Mouse (Mus musculus) CH12.LX (cell line): ENCODE data around the gene Myoc. TPM values are rescaled to one million over a fixed set of nuclear protein-coding genes. Genes with fewer than 3 reads are reported as not detected.

ENCODE experiments used
- DNase-seq: peaks from one replicate; pipeline ENCODE4 v3.0.0-alpha.2; 2013; ENCODE audit errors: extremely low read depth
- H3K27ac ChIP-seq: 2 replicates; pipeline ENCODE4 v1.5.1; 2012; ENCODE audit warnings: low read depth, mild to moderate bottlenecking, control low read depth, moderate library complexity; ENCODE audit not compliant: insufficient read depth
- H3K27me3 ChIP-seq: replicated peaks from 2 replicates; pipeline ENCODE3; 2012; ENCODE audit warnings: inconsistent platforms
- H3K36me3 ChIP-seq, 2 experiments: replicated peaks in 1 of 2; 2 replicates each; pipeline versions ENCODE3 to v1.6.1; 2012; ENCODE audit warnings: inconsistent platforms in 1 of 2, low read length in 1 of 2, mild to moderate bottlenecking in 1 of 2, mixed read lengths in 1 of 2, moderate library complexity in 1 of 2; ENCODE audit not compliant: control insufficient read depth in 1 of 2, insufficient read depth in 1 of 2
- H3K4me1 ChIP-seq, 2 experiments: 2 replicates each; pipeline ENCODE4 v1.6.1; 2012; ENCODE audit warnings: inconsistent platforms in 1 of 2, moderate library complexity in 1 of 2; ENCODE audit not compliant: insufficient read depth in 2 of 2, control insufficient read depth in 1 of 2
- H3K4me2 ChIP-seq: 2 replicates; pipeline ENCODE4 v1.6.1; 2012; ENCODE audit warnings: low read depth, mild to moderate bottlenecking, control low read depth; ENCODE audit not compliant: poor library complexity, insufficient read depth, severe bottlenecking
- H3K4me3 ChIP-seq, 3 experiments: fragments of 150-350 bp in 1 of 3; sonication (generic) in 1 of 3; replicated peaks in 1 of 3; 2 replicates each; pipeline versions ENCODE3 to v1.5.1; 2011 to 2012; ENCODE audit warnings: low read depth in 2 of 3, low read length in 2 of 3, mild to moderate bottlenecking in 2 of 3, moderate library complexity in 2 of 3, control low read depth in 1 of 3, improper control_type of control experiment in 1 of 3, inconsistent platforms in 1 of 3, mixed read lengths in 1 of 3; ENCODE audit not compliant: poor library complexity in 1 of 3
- H3K79me2 ChIP-seq: replicated peaks from 2 replicates; pipeline ENCODE4 v1.6.1; 2012; ENCODE audit warnings: mild to moderate bottlenecking, moderate library complexity; ENCODE audit not compliant: control insufficient read depth, poor library complexity, insufficient read depth, severe bottlenecking; ENCODE audit errors: extremely low read depth
- H3K9ac ChIP-seq: 2 replicates; pipeline ENCODE4 v1.6.1; 2012; ENCODE audit warnings: low read depth, mild to moderate bottlenecking, control low read depth, moderate library complexity; ENCODE audit not compliant: insufficient read depth
- H3K9me3 ChIP-seq: replicated peaks from 2 replicates; pipeline ENCODE3; 2012; ENCODE audit warnings: low read length, inconsistent platforms, mixed read lengths
- BHLHE40 ChIP-seq: IDR thresholded peaks from 2 replicates; pipeline ENCODE4 v1.6.1; 2011; ENCODE audit warnings: mild to moderate bottlenecking, low read depth, low read length, improper control_type of control experiment
- E2F4 ChIP-seq: IDR thresholded peaks from 2 replicates; pipeline ENCODE4 v1.6.1; 2011; ENCODE audit warnings: low read depth, low read length, improper control_type of control experiment; ENCODE audit not compliant: insufficient replicate concordance
- ELF1 ChIP-seq: IDR thresholded peaks from 2 replicates; pipeline ENCODE4 v1.6.1; 2014; ENCODE audit warnings: low read depth, mild to moderate bottlenecking, inconsistent platforms, low read length, improper control_type of control experiment
- ETS1 ChIP-seq: conservative IDR thresholded peaks from 2 replicates; pipeline ENCODE4 v1.6.1; 2012; ENCODE audit warnings: low read depth, mild to moderate bottlenecking, inconsistent platforms, low read length, improper control_type of control experiment, moderate library complexity
- MAFK ChIP-seq: IDR thresholded peaks from 2 replicates; pipeline ENCODE4 v1.6.1; 2011; ENCODE audit warnings: low read length, improper control_type of control experiment; ENCODE audit not compliant: insufficient replicate concordance
- MAX ChIP-seq: IDR thresholded peaks from 2 replicates; pipeline ENCODE4 v1.6.1; 2011; ENCODE audit warnings: low read length, improper control_type of control experiment
- MEF2A ChIP-seq: IDR thresholded peaks from 2 replicates; pipeline ENCODE4 v1.6.1; 2014; ENCODE audit warnings: low read depth, mild to moderate bottlenecking, inconsistent platforms, low read length, improper control_type of control experiment, borderline replicate concordance
- MYC ChIP-seq: IDR thresholded peaks from 2 replicates; pipeline ENCODE4 v1.6.1; 2011; ENCODE audit warnings: low read depth, mild to moderate bottlenecking, improper control_type of control experiment, low read length
- NELFE ChIP-seq: IDR thresholded peaks from 2 replicates; pipeline ENCODE4 v1.6.1; 2011; ENCODE audit warnings: low read depth, low read length, improper control_type of control experiment
- NRF1 ChIP-seq: IDR thresholded peaks from 2 replicates; pipeline ENCODE4 v1.6.1; 2014; ENCODE audit warnings: low read depth, mild to moderate bottlenecking, inconsistent platforms, low read length, improper control_type of control experiment, moderate library complexity
- PAX5 ChIP-seq: IDR thresholded peaks from 2 replicates; pipeline ENCODE4 v1.6.1; 2012; ENCODE audit warnings: low read length, inconsistent platforms, mixed read lengths
- POLR2A ChIP-seq: IDR thresholded peaks from 2 replicates; pipeline ENCODE4 v1.6.1; 2011; ENCODE audit warnings: low read depth, mild to moderate bottlenecking, improper control_type of control experiment, low read length
- POLR2AphosphoS2 ChIP-seq: IDR thresholded peaks from 2 replicates; pipeline ENCODE4 v1.6.1; 2011; ENCODE audit warnings: low read depth, low read length, improper control_type of control experiment
- RCOR1 ChIP-seq: conservative IDR thresholded peaks from 2 replicates; pipeline ENCODE4 v1.6.1; 2012; ENCODE audit warnings: low read depth, mild to moderate bottlenecking, inconsistent platforms, low read length, improper control_type of control experiment
- TBP ChIP-seq: conservative IDR thresholded peaks from 2 replicates; pipeline ENCODE4 v1.6.1; 2011; ENCODE audit warnings: low read depth, low read length, improper control_type of control experiment
- USF1 ChIP-seq: IDR thresholded peaks from 2 replicates; pipeline ENCODE4 v1.6.1; 2014; ENCODE audit warnings: low read depth, mild to moderate bottlenecking, inconsistent platforms, low read length, improper control_type of control experiment
- USF2 ChIP-seq: conservative IDR thresholded peaks from 2 replicates; pipeline ENCODE4 v1.6.1; 2011; ENCODE audit warnings: low read depth, low read length, improper control_type of control experiment
- ZMIZ1 ChIP-seq: IDR thresholded peaks from 2 replicates; pipeline ENCODE4 v1.6.1; 2012; ENCODE audit warnings: low read depth, mild to moderate bottlenecking, inconsistent platforms, low read length, improper control_type of control experiment
- ZNF384 ChIP-seq: IDR thresholded peaks from 2 replicates; pipeline ENCODE4 v1.6.1; 2012; ENCODE audit warnings: low read depth, low read length, improper control_type of control experiment, inconsistent platforms
- dilution Hi-C: fragments of 300-500 bp; cut with MboI; formaldehyde crosslinking; loops from 2 replicates; pipeline ENCODE4 v1.14.3; 2020; ENCODE audit warnings: low sequenced_read_pairs; ENCODE audit not compliant: extremely low pct_unique_long_range_greater_than_20kb, extremely low pct_ligation_motif_present
- in situ Hi-C: fragments of 300-500 bp; cut with MboI; formaldehyde crosslinking; loops from 3 replicates; pipeline ENCODE4 v1.14.3; 2019; ENCODE audit warnings: low sequenced_read_pairs, low pct_ligation_motif_present, low pct_unique_long_range_greater_than_20kb, mixed read lengths
- polyA plus RNA-seq: library from polyadenylated mRNA; unstranded; fragments of >175 nt; gene quantifications from 2 replicates; pipeline ENCODE4 v1.2.1, GENCODE M21; 2012; ENCODE audit warnings: low read depth; ENCODE audit not compliant: insufficient read length
- total RNA-seq, 2 experiments: library from RNA; depleted of rRNA; stranded (reverse); fragments of 300-350 nt in 1 of 2; fragments of >200 nt in 1 of 2; gene quantifications; 2 replicates each; pipeline ENCODE4 v1.2.3; 2012 to 2014

The Myoc gene
- total and polyA plus RNA-seq, 3 experiments: not detected

- no peak overlapping the region for H3K9ac ChIP-seq
- peaks cover 12 to 22% of the 10 kb centered on the region in 2 experiments for H3K36me3 ChIP-seq
- H3K4me1 ChIP-seq: no peaks in the 10 kb centered on the region; a peak in 1 of 4 replicates
- H3K4me2 ChIP-seq: peak overlapping the region; percentile 25
- DNase-seq: no peak
- peak overlapping the region in 1 of 3 experiments; percentile 45 for H3K4me3 ChIP-seq
- H3K79me2 ChIP-seq: no peaks in the 10 kb centered on the region
- H3K27me3 ChIP-seq: no peaks in the 10 kb centered on the region
- dilution Hi-C loops (no loop called here), in situ Hi-C loops (loop anchor here (10.0 kb wide), 1 partner anchor 301 kb away; no protein-coding TSS in a partner anchor)
- H3K9me3 ChIP-seq: no peaks in the 10 kb centered on the region
- no peak for TF ChIP-seq NELFE
- no peak for TF ChIP-seq ZNF384
- no peak for TF ChIP-seq MAX
- TF ChIP-seq USF1: peak; percentile 48
- no peak for TF ChIP-seq POLR2A
- no peak for TF ChIP-seq POLR2AphosphoS2
- TF ChIP-seq USF2: peak; percentile 38
- H3K27ac ChIP-seq: no peak overlapping the region
Observed at GRCm38 (mm10) chr1:162665486-162666174, 26.7 kb downstream of the Myoc start.

GRCm38 (mm10) chr1:162693721-162694120 is 54.8 kb downstream of the Myoc start:
- in situ Hi-C loops (no loop called here), dilution Hi-C loops (no loop called here)
- H3K27ac ChIP-seq: no peak overlapping the region
- no peaks in the 10 kb centered on the region for H3K4me1 ChIP-seq
- H3K36me3 ChIP-seq: peaks cover 52 to 94% of the 10 kb centered on the region in 2 experiments
- no peaks in the 10 kb centered on the region for H3K27me3 ChIP-seq
- no peak overlapping the region for H3K4me3 ChIP-seq
- no peak for TF ChIP-seq POLR2A
- no peak for TF ChIP-seq MYC
- TF ChIP-seq MAFK: no peak
- no peak for TF ChIP-seq ZMIZ1
- no peak for TF ChIP-seq POLR2AphosphoS2
- no peak for TF ChIP-seq NRF1
- TF ChIP-seq ELF1: no peak
- TF ChIP-seq RCOR1: no peak
- H3K79me2 ChIP-seq: no peaks in the 10 kb centered on the region
- no peak for DNase-seq
- H3K9me3 ChIP-seq: no peaks in the 10 kb centered on the region
- H3K9ac ChIP-seq: no peak overlapping the region
- H3K4me2 ChIP-seq: no peak overlapping the region

GRCm38 (mm10) chr1:162697866-162698265 is 58.9 kb downstream of the Myoc start:
- no peaks in the 10 kb centered on the region for H3K9me3 ChIP-seq
- no peak for DNase-seq
- peaks cover 52 to 97% of the 10 kb centered on the region in 2 experiments for H3K36me3 ChIP-seq
- H3K27ac ChIP-seq: no peak overlapping the region
- H3K4me2 ChIP-seq: no peak overlapping the region
- in situ Hi-C loops (no loop called here), dilution Hi-C loops (no loop called here)
- no peak for TF ChIP-seq BHLHE40
- TF ChIP-seq ETS1: no peak
- TF ChIP-seq USF1: no peak
- no peak for TF ChIP-seq MEF2A
- no peak for TF ChIP-seq TBP
- TF ChIP-seq PAX5: no peak
- TF ChIP-seq E2F4: no peak
- H3K4me3 ChIP-seq: no peak overlapping the region
- peaks cover 3% of the 10 kb centered on the region; the same call in 1 of the 2 replicates for H3K79me2 ChIP-seq
- no peaks in the 10 kb centered on the region for H3K4me1 ChIP-seq
- no peak overlapping the region for H3K9ac ChIP-seq
- H3K27me3 ChIP-seq: no peaks in the 10 kb centered on the region
